Comparison of ENCODE assay signal across 9 mouse cellular contexts in genomic region chr16:4381487-4381886, GRCm38 (mm10). TPM values are rescaled to one million over a fixed set of nuclear protein-coding genes. Genes with fewer than 3 reads are reported as not detected.
A peak's percentile ranks its signal among the peaks of the same experiment; 100 is the strongest.
DNase-seq lines count a peak whose midpoint lies in the region; ATAC-seq and TF ChIP-seq lines count a peak whose summit lies in the region.
"Had no signal": no experiment of that assay in that cellular context is flagged by ENCODE, and none has a peak within 500 bp of the region (broad histone marks: within the 10 kb centered on the region; RNA-seq: fewer than 3 reads in every experiment).

No protein-coding gene starts in this region.

- H3K9me3 ChIP-seq in intestine, embryonic 15.5 days, result no peaks in the 10 kb centered on the region
- no peaks in the 10 kb centered on the region for H3K9me3 ChIP-seq in intestine, postnatal 0 days (ENCODE audit: control insufficient read depth)
- H3K9me3 ChIP-seq: forebrain, embryonic 12.5 days had no signal

- H3K4me3 ChIP-seq in intestine, embryonic 15.5 days (replicated peaks), result no peak overlapping the region
- no peak overlapping the region for H3K4me3 ChIP-seq in intestine, postnatal 0 days (ENCODE audit: low read depth, low read length)
- H3K4me3 ChIP-seq: forebrain, embryonic 12.5 days had no signal

- H3K4me2 ChIP-seq in intestine, embryonic 15.5 days (replicated peaks), result no peak overlapping the region
- no peak overlapping the region for H3K4me2 ChIP-seq in intestine, postnatal 0 days (replicated peaks; ENCODE audit: low read depth)
- H3K4me2 ChIP-seq: forebrain, embryonic 12.5 days had no signal

- H3K36me3 ChIP-seq in intestine, embryonic 15.5 days, result no peaks in the 10 kb centered on the region
- H3K36me3 ChIP-seq in intestine, postnatal 0 days (ENCODE audit: control insufficient read depth, insufficient read depth), result no peaks in the 10 kb centered on the region
- H3K36me3 ChIP-seq: forebrain, embryonic 12.5 days had no signal

- TF ChIP-seq CTCF in intestine, postnatal 0 days (IDR thresholded peaks at IDR 0.05; ENCODE audit: low read depth), result no peak

- no peaks in the 10 kb centered on the region for H3K27me3 ChIP-seq in intestine, embryonic 15.5 days (replicated peaks)
- H3K27me3 ChIP-seq in intestine, postnatal 0 days (replicated peaks; ENCODE audit: control insufficient read depth, insufficient read depth, low read length), result no peaks in the 10 kb centered on the region
- H3K27me3 ChIP-seq: forebrain, embryonic 12.5 days had no signal

- 0 out of 2 replicates have a peak, but pooled peaks cover 5% of the 10 kb centered on the region for H3K4me1 ChIP-seq in intestine, embryonic 15.5 days (replicated peaks)
- H3K4me1 ChIP-seq in intestine, postnatal 0 days (replicated peaks; ENCODE audit: control insufficient read depth, insufficient read depth, low read length), result no peaks in the 10 kb centered on the region
- H3K4me1 ChIP-seq: forebrain, embryonic 12.5 days had no signal

- H3K9ac ChIP-seq in intestine, embryonic 15.5 days, result no peak overlapping the region
- no peak overlapping the region for H3K9ac ChIP-seq in intestine, postnatal 0 days (ENCODE audit: low read depth, low read length)
- H3K9ac ChIP-seq: forebrain, embryonic 12.5 days had no signal

- ATAC-seq in intestine, embryonic 15.5 days, result no peak
- no peak for ATAC-seq in intestine, postnatal 0 days

- peak; percentile 21 for DNase-seq in 3T3-L1 (ENCODE audit: low read depth, low spot score)
- peak; percentile 28 for DNase-seq in ZHBTc4 (ENCODE audit: low read depth, low spot score)
- peak; percentile 35 for DNase-seq in lung, postnatal 14 days
- no peak for DNase-seq in urinary bladder, postnatal 4 days (ENCODE audit: low spot score in 2 of 2)
- DNase-seq in right cerebral cortex, adult 18-20 months, result no peak
- no peak for DNase-seq in thymus, postnatal 10 days (ENCODE audit: low spot score in 2 of 2)

- H3K27ac ChIP-seq in intestine, embryonic 15.5 days, result peak overlapping the region; percentile 19; the same call in 1 of the 2 replicates
- H3K27ac ChIP-seq in intestine, postnatal 0 days (ENCODE audit: low read depth, low read length), result no peak overlapping the region
- H3K27ac ChIP-seq: forebrain, embryonic 12.5 days had no signal

- WGBS in intestine, embryonic 15.5 days, result 62% methylated on average over 4 of the region's 4 CpGs
- WGBS in intestine, postnatal 0 days, result 52% methylated on average over 4 of the region's 4 CpGs

RNA-seq across cellular contexts. Expression of gene Adcy9, which starts 38.8 kb away (rescaled TPM):
- 1.5 and 1.7 TPM in 2 replicates for polyA plus RNA-seq in intestine, embryonic 15.5 days (2015; fragmentation: Nextera tagmentation; extraction: Ambion mirVana)
- 1.5 and 2.1 TPM in 2 replicates for polyA plus RNA-seq in intestine, postnatal 0 days (2015; fragmentation: Nextera tagmentation; extraction: Ambion mirVana)

Comparison
In these comparisons a context has a peak if more than half of its experiments do, and no peak if none do; other contexts are left out.
1. DNase-seq: peak in 3T3-L1 (single experiment), ZHBTc4 (single experiment) and lung, postnatal 14 days (single experiment); none in urinary bladder, postnatal 4 days (0 of 2), right cerebral cortex, adult 18-20 months (single experiment) and thymus, postnatal 10 days (0 of 2).